Mouse (Mus musculus): ENCODE measurements around the gene Gpx4. TPM values are rescaled to one million over a fixed set of nuclear protein-coding genes. Genes with fewer than 3 reads are reported as not detected.
A peak's percentile ranks its signal among the peaks of the same experiment; 100 is the strongest.

Gpx4 gene
- polyA plus RNA-seq, 1 experiment from 2014 or later = 553 TPM

DNA sequence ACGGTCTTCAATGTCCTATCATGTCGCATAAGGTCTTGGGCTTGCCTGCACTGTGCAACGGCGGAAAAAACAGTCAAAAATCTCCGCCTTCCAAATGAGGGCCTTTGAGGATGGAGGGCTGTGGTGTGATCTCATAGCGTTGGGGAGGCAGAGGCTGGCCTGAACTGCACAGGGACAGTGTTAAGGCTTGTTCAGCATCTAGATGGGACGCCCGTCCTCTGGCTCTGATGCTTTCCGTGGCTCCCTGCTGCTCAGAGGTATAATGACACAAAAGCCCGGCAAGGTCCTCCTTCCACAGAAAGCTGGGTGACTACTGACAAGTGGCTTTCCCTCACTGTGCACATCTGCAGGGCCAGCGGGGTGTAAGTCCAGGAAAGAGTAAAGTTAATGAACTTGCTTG, 26.8 kb upstream of the Gpx4 start:
- WGBS (ENCODE audit: insufficient replicate concordance) = 77% methylated on average over 11 of the region's 11 CpGs
- Histone ChIP-seq H3K27ac (ENCODE audit: low read length) (no peak overlapping the region), H3K4me2 (ENCODE audit: low read depth, low read length) (no peak overlapping the region), H3K4me1 (ENCODE audit: control insufficient read depth, low read depth, low read length) (peaks cover 52% of the 10 kb centered on the region), H3K9me3 (replicated peaks; ENCODE audit: control insufficient read depth, low read length) (no peaks in the 10 kb centered on the region), H3K36me3 (ENCODE audit: control insufficient read depth, insufficient read depth) (0 out of 2 replicates have a peak, but pooled peaks cover 3% of the 10 kb centered on the region), H3K27me3 (ENCODE audit: control insufficient read depth, insufficient read depth, low read depth, low read length) (no peaks in the 10 kb centered on the region), H3K4me3 (ENCODE audit: low read depth, low read length) (no peak overlapping the region), H3K9ac (ENCODE audit: low read depth, low read length) (no peak overlapping the region)
- no peak for ATAC-seq (ENCODE audit: low read depth)

DNA sequence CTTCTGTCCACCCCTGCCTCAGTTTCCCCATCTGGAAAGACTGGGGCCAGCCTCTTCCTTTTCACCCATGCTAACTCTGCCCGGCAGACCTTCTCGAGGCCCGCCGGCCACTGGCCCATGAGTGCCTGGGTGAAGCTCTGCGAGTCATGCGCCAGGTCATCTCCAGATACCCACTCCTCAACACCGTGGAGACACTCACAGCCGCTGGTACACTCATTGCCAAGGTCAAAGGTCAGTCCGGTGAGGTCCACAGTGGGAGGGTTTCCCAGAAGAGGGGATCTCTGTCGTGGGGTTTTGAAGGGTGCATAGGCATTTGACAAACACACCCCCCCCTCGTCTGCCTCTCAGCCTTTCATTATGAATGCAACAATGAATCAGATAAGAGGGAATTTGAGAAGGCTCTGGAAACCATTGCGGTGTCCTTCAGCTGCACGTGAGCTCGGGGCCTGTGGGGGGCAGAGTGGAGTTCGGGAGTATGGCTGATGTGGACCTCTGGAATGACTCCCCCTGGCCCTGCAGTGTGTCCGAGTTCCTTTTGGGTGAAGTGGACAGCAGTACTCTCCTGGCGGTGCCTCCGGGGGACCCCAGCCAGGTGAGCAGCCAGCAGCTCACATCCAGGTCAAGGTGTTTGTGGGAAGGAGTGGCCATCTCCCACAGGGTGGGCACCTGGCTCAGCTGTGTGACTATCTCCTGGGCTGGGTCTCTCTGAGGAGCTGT, 26.2 kb upstream of the Gpx4 start:
- Histone ChIP-seq H3K36me3 (ENCODE audit: control insufficient read depth, insufficient read depth) (0 out of 2 replicates have a peak, but pooled peaks cover 3% of the 10 kb centered on the region), H3K9ac (ENCODE audit: low read depth, low read length) (no peak overlapping the region), H3K4me3 (ENCODE audit: low read depth, low read length) (no peak overlapping the region), H3K4me2 (ENCODE audit: low read depth, low read length) (no peak overlapping the region), H3K27me3 (ENCODE audit: control insufficient read depth, insufficient read depth, low read depth, low read length) (no peaks in the 10 kb centered on the region), H3K4me1 (ENCODE audit: control insufficient read depth, low read depth, low read length) (peaks cover 54% of the 10 kb centered on the region), H3K27ac (ENCODE audit: low read length) (no peak overlapping the region), H3K9me3 (replicated peaks; ENCODE audit: control insufficient read depth, low read length) (no peaks in the 10 kb centered on the region)
- ATAC-seq (ENCODE audit: low read depth) = no peak
- WGBS (ENCODE audit: insufficient replicate concordance) = 81% methylated on average over 18 of the region's 18 CpGs

DNA sequence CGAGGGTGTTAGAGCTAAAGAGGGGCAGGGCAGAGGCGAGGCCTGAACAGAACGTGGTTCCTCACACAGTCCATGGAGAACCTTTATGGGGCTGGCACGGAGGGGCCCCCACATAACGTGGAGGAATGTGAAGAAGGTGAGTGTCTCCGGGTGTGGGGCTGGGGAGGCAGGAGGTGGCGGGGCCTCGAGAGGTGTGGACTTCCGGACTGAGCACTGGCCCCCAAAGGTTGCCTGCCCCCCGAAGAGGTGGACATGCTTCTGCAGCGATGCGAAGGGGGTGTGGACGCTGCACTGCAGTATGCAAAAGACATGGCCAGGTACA, 25.7 kb upstream of the Gpx4 start:
- peaks cover 53% of the 10 kb centered on the region for H3K4me1 ChIP-seq (ENCODE audit: control insufficient read depth, low read depth, low read length)
- no peaks in the 10 kb centered on the region for H3K27me3 ChIP-seq (ENCODE audit: control insufficient read depth, insufficient read depth, low read depth, low read length)
- no peak overlapping the region for H3K4me2 ChIP-seq (ENCODE audit: low read depth, low read length)
- 77% methylated on average over 13 of the region's 13 CpGs for WGBS (ENCODE audit: insufficient replicate concordance)
- no peak overlapping the region for H3K27ac ChIP-seq (ENCODE audit: low read length)
- peaks cover 4% of the 10 kb centered on the region; the same call in 1 of the 2 replicates for H3K36me3 ChIP-seq (ENCODE audit: control insufficient read depth, insufficient read depth)
- H3K9me3 ChIP-seq (replicated peaks; ENCODE audit: control insufficient read depth, low read length) = no peaks in the 10 kb centered on the region
- ATAC-seq (ENCODE audit: low read depth) = no peak
- H3K9ac ChIP-seq (ENCODE audit: low read depth, low read length) = no peak overlapping the region
- no peak overlapping the region for H3K4me3 ChIP-seq (ENCODE audit: low read depth, low read length)

DNA sequence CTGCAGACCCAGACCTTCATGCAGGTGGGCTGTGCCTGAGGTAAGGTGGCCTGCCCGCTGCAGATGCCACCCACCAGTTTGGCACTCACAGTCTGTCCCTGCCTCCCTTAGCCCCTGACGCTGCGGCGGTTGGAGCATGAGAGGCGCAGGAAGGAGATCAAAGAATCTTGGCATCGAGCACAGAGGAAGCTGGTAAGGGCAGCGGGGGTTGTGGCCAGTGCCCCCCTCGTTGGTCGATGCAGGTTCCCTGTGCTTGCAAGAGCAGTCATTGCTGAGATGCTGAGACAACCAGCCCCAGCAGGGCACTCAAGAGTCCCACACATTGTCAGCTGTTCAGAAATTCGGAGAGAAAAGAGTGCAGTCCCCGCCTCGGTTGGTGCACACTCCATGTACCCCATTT, 24.8 kb upstream of the Gpx4 start:
- Histone ChIP-seq H3K36me3 (ENCODE audit: control insufficient read depth, insufficient read depth) (peaks cover 8% of the 10 kb centered on the region; the same call in 1 of the 2 replicates), H3K4me1 (ENCODE audit: control insufficient read depth, low read depth, low read length) (peaks cover 45% of the 10 kb centered on the region), H3K9ac (ENCODE audit: low read depth, low read length) (no peak overlapping the region), H3K4me2 (ENCODE audit: low read depth, low read length) (no peak overlapping the region), H3K9me3 (replicated peaks; ENCODE audit: control insufficient read depth, low read length) (no peaks in the 10 kb centered on the region), H3K27me3 (ENCODE audit: control insufficient read depth, insufficient read depth, low read depth, low read length) (no peaks in the 10 kb centered on the region), H3K27ac (ENCODE audit: low read length) (no peak overlapping the region), H3K4me3 (ENCODE audit: low read depth, low read length) (no peak overlapping the region)
- no peak for ATAC-seq (ENCODE audit: low read depth)
- WGBS (ENCODE audit: insufficient replicate concordance) = 79% methylated on average over 12 of the region's 12 CpGs

DNA sequence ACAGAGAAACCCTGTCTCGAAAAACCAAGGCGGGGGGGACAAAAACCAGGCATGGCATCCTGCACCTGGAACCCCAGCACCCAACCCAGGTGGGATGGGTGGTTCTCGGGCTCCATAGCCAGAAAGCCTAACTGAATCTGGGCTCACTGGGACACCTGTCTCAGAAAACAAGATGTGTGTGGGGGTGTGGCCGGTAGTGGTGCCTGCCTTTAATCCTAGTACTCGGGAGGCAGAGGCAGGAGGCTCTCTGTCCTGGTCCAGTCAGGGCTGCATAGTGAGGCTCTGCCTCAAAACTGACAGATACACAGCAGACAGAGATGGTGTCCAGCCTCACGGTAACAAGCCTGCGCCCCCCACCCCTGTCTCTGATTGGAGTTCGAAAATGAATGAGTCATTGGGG, 24.2 kb upstream of the Gpx4 start:
- 81% methylated on average over 8 of the region's 8 CpGs for WGBS (ENCODE audit: insufficient replicate concordance)
- H3K27ac ChIP-seq (ENCODE audit: low read length) = no peak overlapping the region
- peaks cover 11% of the 10 kb centered on the region; the same call in 1 of the 2 replicates for H3K36me3 ChIP-seq (ENCODE audit: control insufficient read depth, insufficient read depth)
- no peak overlapping the region for H3K9ac ChIP-seq (ENCODE audit: low read depth, low read length)
- peaks cover 40% of the 10 kb centered on the region for H3K4me1 ChIP-seq (ENCODE audit: control insufficient read depth, low read depth, low read length)
- no peak overlapping the region for H3K4me3 ChIP-seq (ENCODE audit: low read depth, low read length)
- no peak overlapping the region for H3K4me2 ChIP-seq (ENCODE audit: low read depth, low read length)
- H3K27me3 ChIP-seq (ENCODE audit: control insufficient read depth, insufficient read depth, low read depth, low read length) = no peaks in the 10 kb centered on the region
- no peaks in the 10 kb centered on the region for H3K9me3 ChIP-seq (replicated peaks; ENCODE audit: control insufficient read depth, low read length)
- no peak for ATAC-seq (ENCODE audit: low read depth)

DNA sequence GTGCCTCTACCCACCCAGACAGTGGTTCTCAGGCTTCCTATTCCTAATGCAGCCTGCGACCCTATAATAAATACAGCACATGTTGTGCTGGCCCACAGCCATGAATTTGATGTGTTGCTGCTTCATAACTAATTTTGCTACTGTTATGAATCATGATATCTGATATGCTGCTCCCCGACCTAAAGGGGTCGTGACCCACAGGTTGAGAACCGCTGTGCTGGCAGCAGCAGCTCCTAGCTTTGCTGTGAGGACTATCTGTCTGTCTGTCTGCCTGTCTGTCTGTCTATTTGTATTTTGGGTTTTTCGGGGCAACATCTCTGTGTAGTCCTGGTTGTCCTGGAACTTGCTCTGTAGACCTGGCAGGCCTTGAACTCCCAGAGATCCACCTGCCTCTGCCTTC, 23.2 kb upstream of the Gpx4 start:
- 72% methylated on average over 5 of the region's 5 CpGs for WGBS (ENCODE audit: insufficient replicate concordance)
- Histone ChIP-seq H3K4me3 (ENCODE audit: low read depth, low read length) (no peak overlapping the region), H3K9ac (ENCODE audit: low read depth, low read length) (no peak overlapping the region), H3K9me3 (replicated peaks; ENCODE audit: control insufficient read depth, low read length) (no peaks in the 10 kb centered on the region), H3K4me1 (ENCODE audit: control insufficient read depth, low read depth, low read length) (peaks cover 42% of the 10 kb centered on the region), H3K27ac (ENCODE audit: low read length) (peak overlapping the region; percentile 15; the same call in 1 of the 2 replicates), H3K4me2 (ENCODE audit: low read depth, low read length) (no peak overlapping the region), H3K36me3 (ENCODE audit: control insufficient read depth, insufficient read depth) (peaks cover 11% of the 10 kb centered on the region; the same call in 1 of the 2 replicates), H3K27me3 (ENCODE audit: control insufficient read depth, insufficient read depth, low read depth, low read length) (no peaks in the 10 kb centered on the region)
- no peak for ATAC-seq (ENCODE audit: low read depth)

DNA sequence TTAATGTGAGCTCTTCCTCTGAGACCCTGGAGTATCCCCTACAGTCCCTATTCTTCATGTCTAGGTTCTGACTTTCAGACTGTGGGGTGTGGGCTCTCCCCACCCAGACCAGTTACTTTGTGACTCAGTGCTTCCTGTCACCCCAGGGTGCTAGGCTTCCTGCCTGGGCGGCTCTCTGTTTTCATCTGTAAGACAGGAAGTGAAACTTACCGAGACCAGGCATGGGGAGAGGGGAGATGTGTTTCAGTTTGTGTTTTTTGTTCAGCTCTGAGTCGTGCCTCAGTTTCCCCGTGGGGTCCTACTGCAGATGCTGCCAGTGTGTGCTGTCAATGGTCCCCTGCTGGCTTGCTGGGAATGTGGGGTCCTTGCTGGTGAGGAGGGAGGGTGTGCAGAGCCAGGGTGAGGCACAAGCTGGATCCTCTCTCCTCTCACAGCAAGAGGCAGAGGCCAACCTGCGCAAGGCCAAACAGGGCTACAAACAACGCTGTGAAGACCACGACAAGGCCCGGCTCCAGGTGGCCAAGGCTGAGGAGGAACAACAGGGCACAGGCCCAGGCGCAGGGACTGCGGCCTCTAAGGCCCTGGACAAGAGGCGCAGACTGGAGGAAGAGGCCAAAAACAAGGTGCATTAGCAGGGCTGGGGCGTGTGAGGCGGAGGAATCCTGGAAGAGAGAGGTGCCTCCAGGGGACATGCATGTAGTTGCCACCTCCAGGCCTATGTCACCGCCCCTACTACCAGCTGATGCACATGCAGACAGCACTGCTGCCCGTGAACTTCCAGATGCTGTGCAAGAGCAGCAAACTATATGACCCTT, 22.5 kb upstream of the Gpx4 start:
- Histone ChIP-seq H3K9ac (ENCODE audit: low read depth, low read length) (no peak overlapping the region), H3K4me1 (ENCODE audit: control insufficient read depth, low read depth, low read length) (peaks cover 35% of the 10 kb centered on the region), H3K4me3 (ENCODE audit: low read depth, low read length) (no peak overlapping the region), H3K9me3 (replicated peaks; ENCODE audit: control insufficient read depth, low read length) (no peaks in the 10 kb centered on the region), H3K36me3 (ENCODE audit: control insufficient read depth, insufficient read depth) (peaks cover 11% of the 10 kb centered on the region; the same call in 1 of the 2 replicates), H3K4me2 (ENCODE audit: low read depth, low read length) (no peak overlapping the region), H3K27me3 (ENCODE audit: control insufficient read depth, insufficient read depth, low read depth, low read length) (no peaks in the 10 kb centered on the region), H3K27ac (ENCODE audit: low read length) (peak overlapping the region; percentile 23; the same call in 1 of the 2 replicates)
- 74% methylated on average over 15 of the region's 15 CpGs for WGBS (ENCODE audit: insufficient replicate concordance)
- ATAC-seq (ENCODE audit: low read depth) = no peak

DNA sequence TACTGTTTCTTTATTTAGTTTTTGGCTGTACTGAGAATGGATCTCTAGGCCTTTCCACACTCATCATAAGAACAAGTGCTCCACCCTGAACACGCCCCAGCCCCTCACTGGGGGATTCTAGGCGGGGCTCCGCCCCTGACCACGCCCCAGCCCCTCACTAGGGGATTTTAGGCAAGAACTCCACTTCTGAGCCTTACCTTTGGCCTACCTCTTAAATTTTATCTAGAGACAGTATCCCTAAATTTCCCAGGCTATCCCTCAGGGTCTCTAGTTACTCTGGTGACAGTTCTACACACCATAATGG, 22.0 kb upstream of the Gpx4 start:
- no peaks in the 10 kb centered on the region for H3K27me3 ChIP-seq (ENCODE audit: control insufficient read depth, insufficient read depth, low read depth, low read length)
- H3K9ac ChIP-seq (ENCODE audit: low read depth, low read length) = no peak overlapping the region
- ATAC-seq (ENCODE audit: low read depth) = no peak
- no peak overlapping the region for H3K4me3 ChIP-seq (ENCODE audit: low read depth, low read length)
- peaks cover 11% of the 10 kb centered on the region; the same call in 1 of the 2 replicates for H3K36me3 ChIP-seq (ENCODE audit: control insufficient read depth, insufficient read depth)
- no peak overlapping the region for H3K27ac ChIP-seq (ENCODE audit: low read length)
- 48% methylated on average over 4 of the region's 4 CpGs for WGBS (ENCODE audit: insufficient replicate concordance)
- H3K4me1 ChIP-seq (ENCODE audit: control insufficient read depth, low read depth, low read length) = peaks cover 31% of the 10 kb centered on the region
- no peaks in the 10 kb centered on the region for H3K9me3 ChIP-seq (replicated peaks; ENCODE audit: control insufficient read depth, low read length)
- no peak overlapping the region for H3K4me2 ChIP-seq (ENCODE audit: low read depth, low read length)

DNA sequence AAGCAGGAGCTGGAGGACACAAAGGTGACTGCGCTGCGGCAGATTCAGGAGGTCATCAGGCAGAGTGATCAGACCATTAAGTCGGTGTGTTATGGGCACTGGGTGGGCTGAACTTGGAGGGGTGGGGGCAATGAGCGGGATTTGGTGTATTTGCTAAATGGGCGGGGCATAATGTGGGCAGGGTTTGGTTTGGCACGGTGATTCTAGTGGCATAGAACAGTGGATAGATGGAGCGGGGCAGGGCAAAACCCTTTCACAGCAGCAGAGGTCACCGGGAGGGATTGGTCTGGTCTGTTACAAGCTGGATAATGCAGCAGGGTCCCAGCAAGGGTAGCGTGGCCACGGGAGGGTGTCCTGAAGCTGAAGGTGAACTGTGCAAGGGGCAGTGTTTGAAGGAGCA, 21.5 kb upstream of the Gpx4 start:
- Histone ChIP-seq H3K9me3 (replicated peaks; ENCODE audit: control insufficient read depth, low read length) (no peaks in the 10 kb centered on the region), H3K9ac (ENCODE audit: low read depth, low read length) (no peak overlapping the region), H3K36me3 (ENCODE audit: control insufficient read depth, insufficient read depth) (peaks cover 11% of the 10 kb centered on the region; the same call in 1 of the 2 replicates), H3K4me2 (ENCODE audit: low read depth, low read length) (no peak overlapping the region), H3K27me3 (ENCODE audit: control insufficient read depth, insufficient read depth, low read depth, low read length) (no peaks in the 10 kb centered on the region), H3K27ac (ENCODE audit: low read length) (no peak overlapping the region), H3K4me1 (ENCODE audit: control insufficient read depth, low read depth, low read length) (peaks cover 31% of the 10 kb centered on the region), H3K4me3 (ENCODE audit: low read depth, low read length) (no peak overlapping the region)
- no peak for ATAC-seq (ENCODE audit: low read depth)
- WGBS (ENCODE audit: insufficient replicate concordance) = 74% methylated on average over 10 of the region's 10 CpGs

All from liver, embryonic 16.5 days (tissue).